Mouse (Mus musculus) MEL (cell line): ENCODE results near the gene Sept5. TPM values are rescaled to one million over a fixed set of nuclear protein-coding genes. Genes with fewer than 3 reads are reported as not detected.

Experiments
- DNase-seq: peaks from one replicate; pipeline ENCODE4 v3.0.0; 2011; ENCODE audit warnings: low read depth, low spot score
- H3K27ac ChIP-seq: 2 replicates; pipeline ENCODE4 v1.5.1; 2012; ENCODE audit warnings: low read depth, mild to moderate bottlenecking, control low read depth, low read length, moderate library complexity; ENCODE audit not compliant: control insufficient read depth
- H3K27me3 ChIP-seq, 2 experiments: fragments of 150-350 bp in 1 of 2; sonication (generic) in 1 of 2; 2 replicates each; pipeline ENCODE4 v1.6.1; 2012; ENCODE audit warnings: low read length in 2 of 2, mild to moderate bottlenecking in 2 of 2, improper control_type of control experiment in 1 of 2, moderate library complexity in 1 of 2; ENCODE audit not compliant: insufficient read depth in 2 of 2, control insufficient read depth in 1 of 2
- H3K36me3 ChIP-seq, 2 experiments: 2 replicates each; pipeline ENCODE4 v1.6.1; 2012 to 2014; ENCODE audit warnings: low read length in 2 of 2, improper control_type of control experiment in 1 of 2, inconsistent platforms in 1 of 2, mild to moderate bottlenecking in 1 of 2; ENCODE audit not compliant: insufficient read depth in 2 of 2, control insufficient read depth in 1 of 2
- H3K4me1 ChIP-seq, 2 experiments: fragments of 150-350 bp in 1 of 2; sonication (generic) in 1 of 2; 2 replicates each; pipeline ENCODE4 v1.6.1; 2012; ENCODE audit warnings: low read length in 2 of 2, improper control_type of control experiment in 1 of 2, mild to moderate bottlenecking in 1 of 2; ENCODE audit not compliant: insufficient read depth in 2 of 2, control insufficient read depth in 1 of 2
- H3K4me3 ChIP-seq, 2 experiments: fragments of 150-350 bp in 1 of 2; sonication (generic) in 1 of 2; 2 replicates each; pipeline ENCODE4 v1.5.1; 2012; ENCODE audit warnings: low read depth in 2 of 2, low read length in 2 of 2, mild to moderate bottlenecking in 2 of 2, moderate library complexity in 2 of 2, control low read depth in 1 of 2, improper control_type of control experiment in 1 of 2; ENCODE audit not compliant: control insufficient read depth in 1 of 2, insufficient read depth in 1 of 2
- H3K79me2 ChIP-seq: 2 replicates; pipeline ENCODE4 v1.6.1; 2012; ENCODE audit warnings: mild to moderate bottlenecking, low read length, moderate library complexity; ENCODE audit not compliant: control insufficient read depth, poor library complexity, insufficient read depth
- H3K9ac ChIP-seq: 2 replicates; pipeline ENCODE4 v1.6.1; 2012; ENCODE audit warnings: low read depth, mild to moderate bottlenecking, control low read depth, low read length, moderate library complexity; ENCODE audit not compliant: control insufficient read depth, poor library complexity, severe bottlenecking
- H3K9me3 ChIP-seq: fragments of 150-350 bp; sonication (generic); replicated peaks from 2 replicates; pipeline ENCODE4 v1.6.1; 2012; ENCODE audit warnings: mild to moderate bottlenecking, low read length, improper control_type of control experiment, moderate library complexity; ENCODE audit not compliant: insufficient read depth
- CTCF ChIP-seq, 3 experiments: IDR thresholded peaks in 2 of 3; conservative IDR thresholded peaks in 1 of 3; 2 replicates each; pipeline ENCODE4 v1.5.1; 2011 to 2012; ENCODE audit warnings: low read length in 3 of 3, low read depth in 2 of 3, mild to moderate bottlenecking in 2 of 3, improper control_type of control experiment in 1 of 3, inconsistent platforms in 1 of 3, mixed read lengths in 1 of 3, moderate library complexity in 1 of 3; ENCODE audit not compliant: control insufficient read depth in 1 of 3, insufficient read depth in 1 of 3, poor library complexity in 1 of 3, severe bottlenecking in 1 of 3
- E2F4 ChIP-seq: IDR thresholded peaks from 2 replicates; pipeline ENCODE4 v1.6.1; 2011; ENCODE audit warnings: low read depth, low read length, improper control_type of control experiment, borderline replicate concordance
- ELF1 ChIP-seq: IDR thresholded peaks from 2 replicates; pipeline ENCODE4 v1.6.1; 2014; ENCODE audit warnings: low read depth, mild to moderate bottlenecking, inconsistent platforms, low read length, improper control_type of control experiment, moderate library complexity
- EP300 ChIP-seq, 2 experiments: IDR thresholded peaks; 2 replicates each; pipeline ENCODE4 v1.6.1; 2011; ENCODE audit warnings: improper control_type of control experiment in 2 of 2, low read length in 2 of 2, low read depth in 1 of 2, mild to moderate bottlenecking in 1 of 2
- GATA1 ChIP-seq: IDR thresholded peaks from 2 replicates; pipeline ENCODE4 v1.6.1; 2011; ENCODE audit warnings: low read depth, low read length, improper control_type of control experiment
- KAT2A ChIP-seq: conservative IDR thresholded peaks from 2 replicates; pipeline ENCODE4 v1.6.1; 2012; ENCODE audit warnings: low read depth, low read length, improper control_type of control experiment, inconsistent platforms
- MAZ ChIP-seq: IDR thresholded peaks from 2 replicates; pipeline ENCODE4 v1.6.1; 2012; ENCODE audit warnings: low read depth, mild to moderate bottlenecking, inconsistent platforms, low read length, improper control_type of control experiment
- MEF2A ChIP-seq: IDR thresholded peaks from 2 replicates; pipeline ENCODE4 v1.6.1; 2014; ENCODE audit warnings: low read depth, mild to moderate bottlenecking, inconsistent platforms, low read length, improper control_type of control experiment; ENCODE audit not compliant: poor library complexity, insufficient replicate concordance, severe bottlenecking; ENCODE audit errors: extremely low read depth
- MYC ChIP-seq: IDR thresholded peaks from 2 replicates; pipeline ENCODE4 v1.6.1; 2011; ENCODE audit warnings: low read depth, mild to moderate bottlenecking, low read length, improper control_type of control experiment, moderate library complexity
- NELFE ChIP-seq: IDR thresholded peaks from 2 replicates; pipeline ENCODE4 v1.6.1; 2011; ENCODE audit warnings: low read depth, low read length, improper control_type of control experiment
- POLR2A ChIP-seq, 2 experiments: IDR thresholded peaks; 2 replicates each; pipeline ENCODE4 v1.6.1; 2011 to 2012; ENCODE audit warnings: low read length in 2 of 2, mild to moderate bottlenecking in 2 of 2, control low read depth in 1 of 2, improper control_type of control experiment in 1 of 2, low read depth in 1 of 2, moderate library complexity in 1 of 2; ENCODE audit not compliant: control insufficient read depth in 1 of 2, insufficient read depth in 1 of 2, poor library complexity in 1 of 2
- TAL1 ChIP-seq: IDR thresholded peaks from 2 replicates; pipeline ENCODE4 v1.6.1; 2012; ENCODE audit warnings: mild to moderate bottlenecking, inconsistent platforms, low read length, moderate library complexity, mixed read lengths
- TBP ChIP-seq: IDR thresholded peaks from 2 replicates; pipeline ENCODE4 v1.8.0; 2011; ENCODE audit warnings: low read depth, low read length, improper control_type of control experiment
- USF1 ChIP-seq: IDR thresholded peaks from 2 replicates; pipeline ENCODE4 v1.6.1; 2014; ENCODE audit warnings: low read depth, mild to moderate bottlenecking, inconsistent platforms, low read length, improper control_type of control experiment, moderate library complexity
- USF2 ChIP-seq, 2 experiments: IDR thresholded peaks; 2 replicates each; pipeline ENCODE4 v1.6.1; 2011 to 2012; ENCODE audit warnings: improper control_type of control experiment in 2 of 2, low read length in 2 of 2, borderline replicate concordance in 1 of 2, inconsistent platforms in 1 of 2, low read depth in 1 of 2, mild to moderate bottlenecking in 1 of 2; ENCODE audit not compliant: insufficient read depth in 1 of 2
- ZC3H11A ChIP-seq: IDR thresholded peaks from 2 replicates; pipeline ENCODE4 v1.6.1; 2012; ENCODE audit warnings: low read depth, mild to moderate bottlenecking, inconsistent platforms, low read length, improper control_type of control experiment
- ZKSCAN1 ChIP-seq: IDR thresholded peaks from 2 replicates; pipeline ENCODE4 v1.6.1; 2012; ENCODE audit warnings: low read depth, mild to moderate bottlenecking, inconsistent platforms, low read length, improper control_type of control experiment, moderate library complexity
- ZNF384 ChIP-seq: IDR thresholded peaks from 2 replicates; pipeline ENCODE4 v1.6.1; 2012; ENCODE audit warnings: low read depth, mild to moderate bottlenecking, inconsistent platforms, low read length, improper control_type of control experiment
- polyA plus RNA-seq, 2 experiments: library from polyadenylated mRNA; stranded (reverse) in 1 of 2; unstranded in 1 of 2; fragments of >175 nt in 1 of 2; fragments of >200 nt in 1 of 2; gene quantifications; 2 replicates each; pipeline versions ENCODE4 v1.2.1 to v1.2.4; 2012; ENCODE audit warnings: low replicate concordance in 2 of 2, low read depth in 1 of 2; ENCODE audit not compliant: insufficient read length in 2 of 2, insufficient read depth in 1 of 2, missing spikeins in 1 of 2
- total RNA-seq: library from RNA; depleted of rRNA; stranded (reverse); fragments of 300-350 nt; gene quantifications from 2 replicates; pipeline ENCODE4 v1.2.3, GENCODE M21; 2012

The Sept5 gene
- total and polyA plus RNA-seq, 3 experiments: 7.4 to 29.3 TPM; not detected in 1

DNA sequence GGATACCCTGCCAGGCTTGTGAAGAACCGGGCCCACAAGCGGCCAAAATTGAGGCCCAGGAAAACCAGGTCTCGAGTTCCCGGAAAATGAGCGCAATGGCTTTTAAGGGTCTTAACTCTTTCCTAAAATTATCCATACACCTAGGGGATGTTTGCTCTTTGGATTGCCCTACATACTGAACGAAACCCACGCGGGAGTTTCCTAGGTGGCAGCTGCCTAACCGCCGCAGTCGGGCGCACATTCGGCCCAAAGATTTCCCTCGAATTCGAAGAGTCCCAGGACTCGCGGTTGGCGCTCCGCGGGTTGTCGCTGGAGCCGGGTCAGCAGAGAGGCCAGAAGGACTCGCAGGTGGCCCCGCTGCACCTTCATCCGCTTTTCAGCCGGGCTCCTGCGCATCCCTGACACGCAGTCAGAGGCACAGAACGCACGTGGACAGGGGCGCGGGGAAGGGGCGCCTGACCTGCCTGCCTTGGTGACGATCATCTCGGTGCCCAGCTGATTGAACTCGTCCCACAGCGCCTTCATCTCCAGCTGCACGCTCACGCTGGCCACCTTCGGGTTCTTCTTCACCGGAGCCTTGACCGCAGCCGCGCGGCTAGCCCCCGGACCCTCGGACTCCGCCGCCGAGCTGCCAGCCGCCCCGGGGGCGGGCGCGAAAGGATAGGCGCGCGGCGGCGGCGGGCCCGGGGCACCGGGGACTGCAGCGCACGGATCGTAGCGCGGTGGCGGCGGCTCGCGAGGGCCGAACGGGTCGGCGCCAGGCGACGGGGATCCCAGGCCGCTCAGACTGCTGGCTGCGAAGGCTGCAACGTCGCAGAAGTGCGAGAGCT is 43.5 kb downstream of the Sept5 start (continued):
- no peak for TF ChIP-seq TAL1

DNA sequence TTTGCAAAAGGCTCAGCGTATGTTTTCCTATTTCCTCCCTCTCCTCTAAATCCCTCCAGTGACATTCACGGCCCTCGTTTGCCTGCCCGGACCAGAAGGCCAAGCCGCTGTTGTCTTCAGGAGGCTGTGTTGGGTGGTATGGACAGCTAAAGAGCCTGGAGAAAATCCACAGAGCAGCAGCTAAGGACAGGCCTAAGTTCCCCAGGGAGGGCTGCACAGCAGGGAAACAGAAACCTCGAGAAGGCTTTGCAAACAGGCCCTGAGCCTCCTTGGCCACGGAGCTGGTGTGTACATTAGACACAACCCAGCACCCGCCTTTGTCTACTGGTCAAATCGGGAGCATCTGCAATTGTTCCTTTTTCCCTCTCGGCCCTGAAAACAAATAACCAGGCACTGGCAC is 44.1 kb downstream of the Sept5 start:
- Histone ChIP-seq H3K4me3 (no peak overlapping the region), H3K27me3 (no peaks in the 10 kb centered on the region), H3K27ac (no peak overlapping the region), H3K36me3 (no peaks in the 10 kb centered on the region), H3K9me3 (no peaks in the 10 kb centered on the region), H3K79me2 (no peaks in the 10 kb centered on the region), H3K9ac (no peak overlapping the region), H3K4me1 (no peaks in the 10 kb centered on the region)
- TF ChIP-seq ZNF384: no peak
- no peak for DNase-seq

DNA sequence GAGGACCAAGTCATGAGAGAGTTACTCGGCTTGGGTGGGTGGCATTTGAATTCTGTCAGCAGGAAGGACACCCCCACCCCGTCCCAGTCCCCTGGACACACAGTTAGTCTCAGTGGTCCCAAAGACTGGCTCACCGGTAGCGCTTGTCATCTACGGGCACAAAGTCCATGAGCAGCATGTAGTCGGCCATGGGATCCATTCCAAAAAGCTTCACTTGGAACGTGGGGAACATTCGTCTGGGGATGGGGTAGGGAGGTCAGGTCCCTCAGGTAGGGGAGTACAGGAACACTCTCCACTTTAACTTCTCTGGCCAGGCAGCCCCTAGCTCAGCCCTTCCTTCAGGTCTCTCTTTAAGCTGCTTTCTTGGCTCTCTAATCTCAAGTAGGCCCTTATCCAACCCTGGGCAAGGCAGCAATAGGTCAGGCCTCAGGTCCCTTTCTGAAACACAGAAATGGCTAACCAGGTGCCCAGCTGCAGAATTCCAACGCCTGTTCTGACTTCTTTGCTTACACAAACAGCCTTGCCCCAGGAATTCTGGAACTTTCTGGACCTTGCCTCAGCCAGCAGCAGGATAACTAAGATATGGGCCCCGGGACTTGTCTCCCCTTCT is 44.7 kb downstream of the Sept5 start:
- TF ChIP-seq KAT2A (no peak), CTCF (IDR thresholded peaks at IDR 0.05 in 2 of 3, conservative IDR thresholded peaks at IDR 0.05 in 1 of 3; ENCODE audit: control insufficient read depth in 1 of 3, insufficient read depth in 1 of 3, low read depth in 2 of 3, low read length in 3 of 3, poor library complexity in 1 of 3, severe bottlenecking in 1 of 3) (no peak), MAZ (no peak), USF2 (IDR thresholded peaks at IDR 0.05; ENCODE audit: borderline replicate concordance in 1 of 2, insufficient read depth in 1 of 2, low read depth in 1 of 2, low read length in 2 of 2) (no peak), MEF2A (no peak), EP300 (IDR thresholded peaks at IDR 0.05; ENCODE audit: low read depth in 1 of 2, low read length in 2 of 2) (no peak), NELFE (no peak), ELF1 (no peak), ZC3H11A (no peak), TBP (no peak), USF1 (no peak), POLR2A (IDR thresholded peaks at IDR 0.05; ENCODE audit: control insufficient read depth in 1 of 2, insufficient read depth in 1 of 2, low read depth in 1 of 2, low read length in 2 of 2, poor library complexity in 1 of 2) (no peak), E2F4 (no peak), GATA1 (no peak), MYC (no peak), ZKSCAN1 (no peak)
- no peak overlapping the region for H3K4me3 ChIP-seq
- H3K36me3 ChIP-seq: no peaks in the 10 kb centered on the region
- no peaks in the 10 kb centered on the region for H3K4me1 ChIP-seq
- no peak overlapping the region for H3K27ac ChIP-seq
- DNase-seq: no peak
- no peaks in the 10 kb centered on the region for H3K27me3 ChIP-seq
- no peak overlapping the region for H3K9ac ChIP-seq
- no peaks in the 10 kb centered on the region for H3K79me2 ChIP-seq
- H3K9me3 ChIP-seq: no peaks in the 10 kb centered on the region
